Mouse (Mus musculus): ENCODE measurements around the gene Gm45021.

- TF ChIP-seq TAL1 (IDR thresholded peaks at IDR 0.05; ENCODE audit: low read length) (no peak), GATA1 (IDR thresholded peaks at IDR 0.05; ENCODE audit: low read length) (no peak)
These were observed 40.2 kb downstream of the Gm45021 start for GRCm38 (mm10) chr6:48629661-48630034.
